Mouse (Mus musculus): ENCODE measurements around the gene Ptov1.

DNA sequence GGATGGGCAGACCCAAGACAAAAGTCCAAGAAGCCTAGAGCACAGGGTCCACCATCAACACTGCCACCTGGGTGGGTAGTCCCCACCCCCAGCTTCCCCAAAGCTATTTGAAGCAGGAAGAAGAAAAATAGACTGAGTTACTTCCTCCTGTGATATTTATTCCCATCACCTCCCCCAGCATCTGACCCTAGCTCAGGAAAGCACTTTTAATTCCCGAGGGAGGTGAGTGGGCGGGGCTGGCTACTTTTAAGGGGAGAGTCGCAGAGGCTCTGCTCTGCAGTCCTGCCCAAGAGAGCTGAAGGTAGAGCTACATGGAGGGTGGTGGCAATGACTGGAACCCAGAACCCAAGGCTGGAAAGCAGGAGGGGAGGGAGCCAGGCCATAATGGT is 33.6 kb downstream of the Ptov1 start:
- TF ChIP-seq CTCF (IDR thresholded peaks at IDR 0.05; ENCODE audit: extremely low read depth, insufficient read depth, insufficient read length, insufficient replicate concordance) (no peak), POLR2A (IDR thresholded peaks at IDR 0.05; ENCODE audit: low read depth, low read length) (peak; percentile 54; the same call in 1 of the 2 replicates)
